Mouse (Mus musculus): ENCODE measurements around the gene Prickle2.

DNA sequence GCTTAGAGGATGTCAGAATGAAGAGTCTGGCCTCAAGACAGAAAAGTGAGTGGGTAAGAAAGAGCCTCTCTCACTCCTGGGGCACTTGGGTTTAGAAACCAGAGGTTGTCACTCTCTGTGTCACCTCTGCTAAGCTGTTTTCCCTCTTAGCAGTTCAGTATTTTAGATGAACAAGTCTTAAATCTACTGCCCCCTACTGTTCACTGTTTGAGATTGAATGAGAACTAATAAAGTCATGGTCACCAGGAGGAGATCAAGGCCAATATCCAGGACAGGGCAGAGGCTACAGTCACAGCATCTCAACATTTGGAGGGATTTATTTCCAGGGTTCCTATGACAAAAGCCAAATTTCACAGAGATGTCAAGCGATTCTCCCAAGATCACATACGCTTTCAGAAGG lies 228.3 kb downstream of the Prickle2 start:
- TF ChIP-seq POLR2AphosphoS5 (IDR thresholded peaks at IDR 0.05; ENCODE audit: insufficient replicate concordance, low read depth, low read length) (no peak), CTCF (IDR thresholded peaks at IDR 0.05; ENCODE audit: low read depth, low read length) (no peak), GATA1 (IDR thresholded peaks at IDR 0.05; ENCODE audit: borderline replicate concordance, low read length) (no peak), TAL1 (conservative IDR thresholded peaks at IDR 0.05; ENCODE audit: low read depth, low read length) (no peak), GATA2 (IDR thresholded peaks at IDR 0.05; ENCODE audit: borderline replicate concordance, low read depth, low read length) (no peak)

All from G1E (cell line).